Mouse (Mus musculus) urinary bladder, postnatal 36 days (tissue): ENCODE results near the gene Plekhm2.

Experiments
- DNase-seq, 2 experiments: peaks; one replicate each; pipeline ENCODE4 v3.0.0; 2022; ENCODE audit warnings: low spot score in 2 of 2, mixed read lengths in 1 of 2

The Plekhm2 gene

GRCm38 (mm10) chr4:141632111-141632873 lies 32.4 kb downstream of the Plekhm2 start:
- DNase-seq: no peak

- no peak for DNase-seq
Observed at GRCm38 (mm10) chr4:141631250-141631649, 33.4 kb downstream of the Plekhm2 start.

GRCm38 (mm10) chr4:141630021-141630420 lies 34.7 kb downstream of the Plekhm2 start:
- no peak for DNase-seq

GRCm38 (mm10) chr4:141628661-141629060 lies 36.0 kb downstream of the Plekhm2 start:
- DNase-seq: no peak

- DNase-seq: no peak
Observed at GRCm38 (mm10) chr4:141627502-141627901, 37.2 kb downstream of the Plekhm2 start.

- DNase-seq: no peak
Observed at GRCm38 (mm10) chr4:141625774-141626550, 38.7 kb downstream of the Plekhm2 start.

- DNase-seq: no peak
Observed at GRCm38 (mm10) chr4:141624983-141625773, 39.5 kb downstream of the Plekhm2 start.

GRCm38 (mm10) chr4:141624134-141624533 lies 40.6 kb downstream of the Plekhm2 start:
- no peak for DNase-seq

GRCm38 (mm10) chr4:141623666-141624065 lies 41.0 kb downstream of the Plekhm2 start, which contains the start of gene Slc25a34:
Gene Slc25a34 (minus strand): TSS chr4:141623821.
- peak in 1 of 2 experiments; percentile 60 for DNase-seq

- no peak for DNase-seq
Observed at GRCm38 (mm10) chr4:141623037-141623436, 41.7 kb downstream of the Plekhm2 start.

- no peak for DNase-seq
Observed at GRCm38 (mm10) chr4:141622580-141622979, 42.1 kb downstream of the Plekhm2 start.

- DNase-seq: no peak
Observed at GRCm38 (mm10) chr4:141622091-141622490, 42.6 kb downstream of the Plekhm2 start.

GRCm38 (mm10) chr4:141621297-141621696 lies 43.4 kb downstream of the Plekhm2 start:
- no peak for DNase-seq

- DNase-seq: no peak
Observed at GRCm38 (mm10) chr4:141619299-141619883, 45.3 kb downstream of the Plekhm2 start.

GRCm38 (mm10) chr4:141618565-141619243 lies 46.0 kb downstream of the Plekhm2 start, which contains the start of gene Tmem82:
Gene Tmem82 (minus strand): TSS chr4:141618633.
- peak in 1 of 2 experiments; percentile 62 for DNase-seq

- DNase-seq: no peak
Observed at GRCm38 (mm10) chr4:141617863-141618564, 46.7 kb downstream of the Plekhm2 start.

- DNase-seq: peak in 1 of 2 experiments; percentile 67
Observed at GRCm38 (mm10) chr4:141617299-141617698, 47.4 kb downstream of the Plekhm2 start.

- no peak for DNase-seq
Observed at GRCm38 (mm10) chr4:141616811-141617210, 47.9 kb downstream of the Plekhm2 start.

GRCm38 (mm10) chr4:141614946-141615345 lies 49.8 kb downstream of the Plekhm2 start:
- DNase-seq: no peak

GRCm38 (mm10) chr4:141609538-141609937 lies 55.2 kb downstream of the Plekhm2 start:
- no peak for DNase-seq
